Mouse (Mus musculus) spleen, adult 18-20 months (tissue): ENCODE data around the gene Gm20830.
"Not testable (repeated sequence)": the region's sequence is repeated elsewhere in the genome, so short reads cannot be mapped to it uniquely, and the experiment has no call there.

Experiments used
- DNase-seq, 2 experiments: peaks; one replicate each; pipeline ENCODE4 v3.0.0; 2022; ENCODE audit warnings: mixed read lengths in 2 of 2

Gene Gm20830

GRCm38 (mm10) chrY:6918182-6918581 is at the start of gene Gm20830:
TSS of gene Gm20830 (minus strand) at chrY:6918282.
- DNase-seq, result not testable (repeated sequence)
